Mouse (Mus musculus): ENCODE data around the gene Dennd1a. TPM values are rescaled to one million over a fixed set of nuclear protein-coding genes. Genes with fewer than 3 reads are reported as not detected.
A peak's percentile ranks its signal among the peaks of the same experiment; 100 is the strongest.

The Dennd1a gene
- polyA plus RNA-seq, 1 experiment from 2014 or later: 10.9 TPM

DNA sequence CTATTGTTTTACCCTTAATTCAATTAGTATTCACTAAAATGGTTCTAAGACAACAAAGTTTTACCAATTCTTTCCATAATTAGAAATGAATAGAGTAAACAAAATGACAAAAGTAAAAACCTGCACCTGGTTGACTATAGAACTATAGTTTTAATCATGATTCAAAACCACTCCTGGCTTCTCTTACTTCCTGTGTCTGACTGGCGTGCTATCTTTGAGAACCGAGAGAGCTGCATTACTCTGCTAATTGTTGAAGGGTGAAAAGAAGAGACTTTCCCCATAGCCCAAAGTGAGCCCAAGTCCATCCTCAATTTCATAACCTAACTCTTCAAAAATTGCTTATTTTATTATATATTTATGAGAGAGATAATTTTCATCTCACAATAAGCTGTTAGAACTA lies 131.2 kb downstream of the Dennd1a start:
- no peak for ATAC-seq (ENCODE audit: low read depth)
- no peaks in the 10 kb centered on the region for H3K4me1 ChIP-seq (ENCODE audit: control insufficient read depth, insufficient read depth, low read length)

DNA sequence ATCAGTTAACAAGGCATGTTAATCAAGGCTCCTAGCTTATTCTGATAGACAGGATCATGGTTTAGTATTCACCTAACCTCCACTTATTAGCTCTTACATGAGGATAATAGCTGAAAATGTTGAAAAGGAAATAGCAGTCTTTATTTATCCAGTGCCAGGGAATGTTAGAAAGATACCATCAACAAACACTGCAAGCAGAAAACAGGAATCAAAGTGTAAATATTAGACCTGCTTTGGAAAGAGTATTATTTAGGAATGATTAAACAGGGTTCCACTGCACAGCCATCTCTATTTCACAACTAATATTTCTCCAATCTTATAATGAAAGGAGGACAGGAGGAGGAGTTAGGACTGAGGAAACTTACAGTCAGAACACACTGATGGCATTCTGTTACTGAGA lies 142.4 kb downstream of the Dennd1a start:
- H3K9me3 ChIP-seq (ENCODE audit: control insufficient read depth, low read length): no peaks in the 10 kb centered on the region
- peaks cover 9% of the 10 kb centered on the region for H3K4me1 ChIP-seq (ENCODE audit: control insufficient read depth, insufficient read depth, low read length)
- H3K27ac ChIP-seq (replicated peaks; ENCODE audit: low read depth, low read length): no peak overlapping the region
- no peak overlapping the region for H3K9ac ChIP-seq (ENCODE audit: low read depth, low read length)
- ATAC-seq (ENCODE audit: low read depth) (no peak), DNase-seq (ENCODE audit: low spot score) (no peak)
- H3K27me3 ChIP-seq (replicated peaks; ENCODE audit: control insufficient read depth, insufficient read depth, low read length): no peaks in the 10 kb centered on the region
- H3K4me2 ChIP-seq (ENCODE audit: low read depth, low read length): no peak overlapping the region
- no peaks in the 10 kb centered on the region for H3K36me3 ChIP-seq (ENCODE audit: control insufficient read depth, insufficient read depth, low read length)
- no peak overlapping the region for H3K4me3 ChIP-seq (ENCODE audit: low read depth, low read length)

More for the DNA sequence above, 131.2 kb downstream of the Dennd1a start:
- H3K36me3 ChIP-seq (ENCODE audit: control insufficient read depth, insufficient read depth, low read length): no peaks in the 10 kb centered on the region
- no peaks in the 10 kb centered on the region for H3K9me3 ChIP-seq (ENCODE audit: control insufficient read depth, low read length)
- no peak overlapping the region for H3K4me2 ChIP-seq (ENCODE audit: low read depth, low read length)
- H3K27ac ChIP-seq (replicated peaks; ENCODE audit: low read depth, low read length): no peak overlapping the region
- WGBS: 67% methylated on average over 2 of the region's 2 CpGs
- no peak overlapping the region for H3K4me3 ChIP-seq (ENCODE audit: low read depth, low read length)
- DNase-seq (ENCODE audit: low spot score): no peak
- no peak overlapping the region for H3K9ac ChIP-seq (ENCODE audit: low read depth, low read length)
- H3K27me3 ChIP-seq (replicated peaks; ENCODE audit: control insufficient read depth, insufficient read depth, low read length): no peaks in the 10 kb centered on the region

DNA sequence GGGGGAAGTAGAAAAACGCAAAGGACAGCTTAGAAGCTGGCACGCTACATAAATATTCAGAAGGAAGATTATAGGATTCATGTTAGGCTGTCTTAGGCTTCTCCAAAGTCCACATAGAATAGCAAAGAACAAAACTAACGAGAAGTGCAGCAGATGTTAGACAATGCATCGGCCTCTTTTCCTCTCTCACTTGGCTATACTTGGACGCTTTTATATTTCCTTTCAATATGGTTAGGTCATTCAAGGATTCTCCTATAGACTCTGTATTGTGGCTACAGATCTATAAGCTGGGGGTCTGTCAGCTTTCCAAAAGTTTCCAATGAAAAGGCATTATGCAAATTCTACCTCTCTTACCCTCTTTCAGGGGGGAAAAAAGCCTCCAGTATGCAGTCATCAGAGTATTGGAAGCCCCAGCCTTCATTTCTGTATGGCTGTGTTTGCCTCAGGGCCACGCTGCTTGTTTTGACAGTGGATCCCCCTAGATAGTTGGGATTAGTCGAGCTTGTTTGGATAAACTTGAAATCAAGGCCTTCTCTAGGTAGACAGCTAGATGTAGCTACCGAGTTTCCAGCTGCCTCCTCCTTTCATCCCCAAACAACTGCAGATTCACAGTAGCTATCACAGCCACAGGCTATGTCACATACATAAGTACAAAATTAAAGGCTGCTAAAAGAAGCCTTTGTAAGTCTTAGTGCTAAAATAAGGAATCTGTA lies 143.0 kb downstream of the Dennd1a start:
- WGBS: 34% methylated on average over 8 of the region's 8 CpGs
- H3K9ac ChIP-seq (ENCODE audit: low read depth, low read length): no peak overlapping the region
- no peak for ATAC-seq (ENCODE audit: low read depth)
- peak; percentile 41 for DNase-seq (ENCODE audit: low spot score)
- H3K4me3 ChIP-seq (ENCODE audit: low read depth, low read length): no peak overlapping the region
- peaks cover 9% of the 10 kb centered on the region for H3K4me1 ChIP-seq (ENCODE audit: control insufficient read depth, insufficient read depth, low read length)
- 0 out of 2 replicates have a peak overlapping the region, but pooled peaks have one; percentile 21 for H3K27ac ChIP-seq (replicated peaks; ENCODE audit: low read depth, low read length)
- no peaks in the 10 kb centered on the region for H3K9me3 ChIP-seq (ENCODE audit: control insufficient read depth, low read length)
- H3K36me3 ChIP-seq (ENCODE audit: control insufficient read depth, insufficient read depth, low read length): no peaks in the 10 kb centered on the region
- no peak overlapping the region for H3K4me2 ChIP-seq (ENCODE audit: low read depth, low read length)
- no peaks in the 10 kb centered on the region for H3K27me3 ChIP-seq (replicated peaks; ENCODE audit: control insufficient read depth, insufficient read depth, low read length)

DNA sequence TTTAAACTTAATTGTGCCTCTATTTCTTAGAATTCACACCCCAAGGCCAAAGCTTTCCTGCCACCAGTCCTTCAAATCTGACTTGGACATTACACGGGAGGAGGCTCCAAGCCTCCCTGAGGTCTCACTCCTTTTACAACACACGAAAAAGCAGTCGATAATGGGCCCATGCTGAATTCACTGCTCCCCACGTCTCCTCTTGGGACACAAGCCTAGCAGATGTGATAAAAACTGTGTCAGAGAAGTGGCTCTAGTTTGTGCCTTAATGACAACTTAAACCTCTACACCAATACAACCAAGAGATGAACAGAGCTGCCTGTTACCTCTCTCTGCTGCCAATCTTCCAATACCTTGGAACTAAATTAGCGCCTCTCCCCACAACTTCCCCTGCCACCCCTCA lies 144.3 kb downstream of the Dennd1a start:
- H3K4me2 ChIP-seq (ENCODE audit: low read depth, low read length): no peak overlapping the region
- H3K27ac ChIP-seq (replicated peaks; ENCODE audit: low read depth, low read length): no peak overlapping the region
- peaks cover 9% of the 10 kb centered on the region for H3K4me1 ChIP-seq (ENCODE audit: control insufficient read depth, insufficient read depth, low read length)
- no peak overlapping the region for H3K4me3 ChIP-seq (ENCODE audit: low read depth, low read length)
- H3K36me3 ChIP-seq (ENCODE audit: control insufficient read depth, insufficient read depth, low read length): no peaks in the 10 kb centered on the region
- ATAC-seq (ENCODE audit: low read depth) (no peak), DNase-seq (ENCODE audit: low spot score) (no peak)
- no peaks in the 10 kb centered on the region for H3K9me3 ChIP-seq (ENCODE audit: control insufficient read depth, low read length)
- no peaks in the 10 kb centered on the region for H3K27me3 ChIP-seq (replicated peaks; ENCODE audit: control insufficient read depth, insufficient read depth, low read length)
- no peak overlapping the region for H3K9ac ChIP-seq (ENCODE audit: low read depth, low read length)
- WGBS: 40% methylated on average over 5 of the region's 5 CpGs

DNA sequence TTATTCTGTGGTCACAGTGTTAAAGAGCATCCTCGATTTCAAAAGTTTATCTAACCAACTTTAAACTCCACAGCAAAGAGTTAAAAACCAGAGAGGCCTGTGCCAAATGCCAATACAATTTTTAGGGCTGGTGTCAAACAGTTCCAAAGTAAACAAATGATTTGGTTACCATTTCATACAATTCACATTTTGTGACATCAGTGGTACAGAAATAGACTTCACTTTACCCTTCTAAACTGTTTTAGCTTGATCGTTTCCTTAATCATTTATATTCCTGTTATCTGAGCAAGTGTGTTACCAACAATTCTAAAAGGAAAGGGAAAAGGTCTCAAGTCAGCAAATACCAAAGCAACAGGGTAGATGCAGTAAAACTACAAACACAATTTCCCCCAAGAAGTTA lies 145.0 kb downstream of the Dennd1a start:
- Histone ChIP-seq H3K4me2 (ENCODE audit: low read depth, low read length) (no peak overlapping the region), H3K36me3 (ENCODE audit: control insufficient read depth, insufficient read depth, low read length) (no peaks in the 10 kb centered on the region), H3K4me1 (ENCODE audit: control insufficient read depth, insufficient read depth, low read length) (peaks cover 9% of the 10 kb centered on the region), H3K9ac (ENCODE audit: low read depth, low read length) (no peak overlapping the region), H3K27ac (replicated peaks; ENCODE audit: low read depth, low read length) (no peak overlapping the region), H3K27me3 (replicated peaks; ENCODE audit: control insufficient read depth, insufficient read depth, low read length) (no peaks in the 10 kb centered on the region), H3K9me3 (ENCODE audit: control insufficient read depth, low read length) (no peaks in the 10 kb centered on the region), H3K4me3 (ENCODE audit: low read depth, low read length) (no peak overlapping the region)
- no peak for ATAC-seq (ENCODE audit: low read depth)
- no peak for DNase-seq (ENCODE audit: low spot score)
- WGBS: 47% methylated on average over 2 of the region's 2 CpGs

DNA sequence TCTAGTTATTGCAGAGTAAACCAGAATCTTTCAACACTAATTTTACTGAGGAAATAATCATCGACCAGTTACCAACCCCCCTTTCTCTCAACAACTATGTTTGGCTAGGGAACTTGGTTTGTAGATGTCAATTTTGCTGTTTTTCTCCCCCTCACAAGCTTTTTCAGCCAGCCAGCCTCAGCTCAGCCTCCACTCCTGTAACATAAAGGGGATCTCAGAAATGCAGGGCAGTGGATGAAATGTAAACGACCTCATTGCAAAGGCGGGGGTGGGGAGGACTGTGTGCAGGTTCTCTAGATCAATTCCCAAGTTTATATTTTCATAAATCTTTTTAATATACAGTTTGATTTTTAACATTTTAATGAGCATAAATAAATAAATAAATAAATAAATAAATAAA lies 147.7 kb downstream of the Dennd1a start:
- Histone ChIP-seq H3K4me3 (ENCODE audit: low read depth, low read length) (no peak overlapping the region), H3K4me1 (ENCODE audit: control insufficient read depth, insufficient read depth, low read length) (peaks cover 6% of the 10 kb centered on the region), H3K27me3 (replicated peaks; ENCODE audit: control insufficient read depth, insufficient read depth, low read length) (no peaks in the 10 kb centered on the region), H3K36me3 (ENCODE audit: control insufficient read depth, insufficient read depth, low read length) (no peaks in the 10 kb centered on the region), H3K9ac (ENCODE audit: low read depth, low read length) (no peak overlapping the region), H3K4me2 (ENCODE audit: low read depth, low read length) (no peak overlapping the region), H3K27ac (replicated peaks; ENCODE audit: low read depth, low read length) (no peak overlapping the region), H3K9me3 (ENCODE audit: control insufficient read depth, low read length) (no peaks in the 10 kb centered on the region)
- DNase-seq (ENCODE audit: low spot score): no peak
- no peak for ATAC-seq (ENCODE audit: low read depth)
- 62% methylated on average over 3 of the region's 3 CpGs for WGBS

DNA sequence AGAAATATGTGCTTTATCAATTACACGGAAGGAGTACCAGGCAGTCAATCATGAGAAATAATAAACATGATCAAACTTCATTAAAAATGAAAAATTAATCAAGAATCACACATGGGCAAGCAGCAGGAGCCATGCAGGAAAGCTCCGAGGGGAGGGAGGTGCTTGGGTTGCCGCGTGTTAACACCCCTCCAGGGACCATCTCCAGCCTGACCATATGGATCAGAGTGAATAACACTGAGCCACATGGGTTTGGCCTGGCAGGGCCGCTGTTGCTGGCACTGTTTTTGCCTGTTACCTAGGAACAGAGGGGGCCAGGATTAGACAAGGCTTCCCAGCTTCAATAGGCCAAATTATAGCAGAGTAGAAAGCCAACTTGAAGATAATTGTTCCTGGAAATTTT lies 150.1 kb downstream of the Dennd1a start:
- no peaks in the 10 kb centered on the region for H3K4me1 ChIP-seq (ENCODE audit: control insufficient read depth, insufficient read depth, low read length)
- peak; percentile 63 for DNase-seq (ENCODE audit: low spot score)
- WGBS: 35% methylated on average over 5 of the region's 5 CpGs

DNA sequence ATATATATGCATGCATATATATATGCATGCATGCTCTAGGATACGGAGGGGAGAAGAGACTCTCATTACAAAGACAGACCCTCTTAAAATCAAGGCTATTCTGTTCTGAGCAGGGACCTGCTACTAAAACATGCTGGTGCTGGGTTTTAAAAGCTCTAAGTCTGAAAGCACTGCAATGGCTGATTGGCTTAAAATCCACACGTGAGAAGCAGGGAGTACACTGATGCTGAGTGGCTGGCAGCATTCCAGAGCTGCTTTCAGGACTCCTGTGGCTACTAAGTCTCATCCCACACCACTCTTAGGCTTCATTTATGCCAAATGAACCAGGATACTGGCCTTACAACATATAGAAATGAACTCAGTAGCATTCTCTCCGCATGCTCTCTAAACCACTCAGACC lies 151.8 kb downstream of the Dennd1a start:
- no peaks in the 10 kb centered on the region for H3K27me3 ChIP-seq (replicated peaks; ENCODE audit: control insufficient read depth, insufficient read depth, low read length)
- H3K4me2 ChIP-seq (ENCODE audit: low read depth, low read length): no peak overlapping the region
- no peak for ATAC-seq (ENCODE audit: low read depth)
- 60% methylated on average over 3 of the region's 3 CpGs for WGBS
- H3K4me3 ChIP-seq (ENCODE audit: low read depth, low read length): no peak overlapping the region
- H3K9ac ChIP-seq (ENCODE audit: low read depth, low read length): no peak overlapping the region
- no peak overlapping the region for H3K27ac ChIP-seq (replicated peaks; ENCODE audit: low read depth, low read length)
- DNase-seq (ENCODE audit: low spot score): peak; percentile 35
- no peaks in the 10 kb centered on the region for H3K9me3 ChIP-seq (ENCODE audit: control insufficient read depth, low read length)
- H3K4me1 ChIP-seq (ENCODE audit: control insufficient read depth, insufficient read depth, low read length): no peaks in the 10 kb centered on the region
- H3K36me3 ChIP-seq (ENCODE audit: control insufficient read depth, insufficient read depth, low read length): no peaks in the 10 kb centered on the region

More for the DNA sequence above, 150.1 kb downstream of the Dennd1a start:
- H3K27ac ChIP-seq (replicated peaks; ENCODE audit: low read depth, low read length): no peak overlapping the region
- H3K36me3 ChIP-seq (ENCODE audit: control insufficient read depth, insufficient read depth, low read length): no peaks in the 10 kb centered on the region
- no peaks in the 10 kb centered on the region for H3K27me3 ChIP-seq (replicated peaks; ENCODE audit: control insufficient read depth, insufficient read depth, low read length)
- no peaks in the 10 kb centered on the region for H3K9me3 ChIP-seq (ENCODE audit: control insufficient read depth, low read length)
- H3K4me3 ChIP-seq (ENCODE audit: low read depth, low read length): no peak overlapping the region
- H3K4me2 ChIP-seq (ENCODE audit: low read depth, low read length): no peak overlapping the region
- H3K9ac ChIP-seq (ENCODE audit: low read depth, low read length): no peak overlapping the region
- ATAC-seq (ENCODE audit: low read depth): peak; percentile 80
